Comparison of ENCODE assay signal across 12 mouse cellular contexts in the genomic region with DNA sequence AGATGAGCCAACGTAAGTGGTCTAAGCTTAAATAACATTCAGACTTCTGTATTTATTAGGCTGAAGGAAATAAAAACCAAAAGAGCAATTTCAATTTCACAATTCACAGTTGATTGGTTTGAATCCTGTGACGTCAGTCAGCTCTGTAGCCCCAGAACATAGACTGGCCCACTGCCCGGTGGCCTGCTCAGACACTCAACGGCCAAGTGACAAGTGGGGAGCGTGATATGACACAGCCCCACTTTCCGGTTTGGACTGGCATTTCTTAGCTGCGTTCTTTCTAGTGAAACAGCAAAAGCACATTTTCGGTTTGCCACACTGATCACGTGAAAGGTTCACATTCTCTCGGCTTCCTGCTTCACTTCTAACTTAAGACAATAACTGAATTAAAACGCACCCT. TPM values are rescaled to one million over a fixed set of nuclear protein-coding genes. Genes with fewer than 3 reads are reported as not detected.
DNase-seq lines count a peak whose midpoint lies in the region; ATAC-seq and TF ChIP-seq lines count a peak whose summit lies in the region.
"Had no signal": no experiment of that assay in that cellular context is flagged by ENCODE, and none has a peak within 500 bp of the region (broad histone marks: within the 10 kb centered on the region; RNA-seq: fewer than 3 reads in every experiment).

No protein-coding gene starts in this region.

- H3K9me3 ChIP-seq in heart, postnatal 0 days (replicated peaks; ENCODE audit: control insufficient read depth, low read length), result no peaks in the 10 kb centered on the region
- no peaks in the 10 kb centered on the region for H3K9me3 ChIP-seq in lung, embryonic 15.5 days
- H3K9me3 ChIP-seq in limb, embryonic 10.5 days (replicated peaks), result no peaks in the 10 kb centered on the region
- H3K9me3 ChIP-seq: forebrain, embryonic 12.5 days; hindbrain, embryonic 10.5 days; megakaryocyte, embryonic 14.5 days had no signal

- WGBS in heart, postnatal 0 days, result 27% methylated on average over 11 of the region's 11 CpGs
- WGBS in lung, embryonic 15.5 days, result 53% methylated on average over 11 of the region's 11 CpGs
- 92% methylated on average over 11 of the region's 11 CpGs for WGBS in limb, embryonic 10.5 days

- peak overlapping the region; percentile 12; the same call in 1 of the 2 replicates for H3K27ac ChIP-seq in embryonic fibroblast, embryonic 13.5 days (ENCODE audit: insufficient read depth, low read length)
- peak overlapping the region; percentile 76 for H3K27ac ChIP-seq in heart, postnatal 0 days (ENCODE audit: low read depth)
- 0 out of 2 replicates have a peak overlapping the region, but pooled peaks have one; percentile 36 for H3K27ac ChIP-seq in lung, embryonic 15.5 days
- H3K27ac ChIP-seq in limb, embryonic 10.5 days, result no peak overlapping the region
- H3K27ac ChIP-seq: forebrain, embryonic 12.5 days; hindbrain, embryonic 10.5 days; kidney, postnatal 0 days had no signal

- no peak for TF ChIP-seq EP300 in heart, postnatal 0 days (IDR thresholded peaks at IDR 0.05; ENCODE audit: low read depth)

- peak overlapping the region; percentile 8; the same call in 1 of the 2 replicates for H3K4me2 ChIP-seq in heart, postnatal 0 days (ENCODE audit: low read depth, low read length)
- H3K4me2 ChIP-seq in lung, embryonic 15.5 days, result no peak overlapping the region
- H3K4me2 ChIP-seq: forebrain, embryonic 12.5 days had no signal

- peaks cover 7% of the 10 kb centered on the region for H3K4me1 ChIP-seq in embryonic fibroblast, embryonic 13.5 days (ENCODE audit: control insufficient read depth, insufficient read depth, low read length)
- peaks cover 19% of the 10 kb centered on the region for H3K4me1 ChIP-seq in heart, postnatal 0 days (ENCODE audit: control insufficient read depth, insufficient read depth)
- no peaks in the 10 kb centered on the region for H3K4me1 ChIP-seq in lung, embryonic 15.5 days
- H3K4me1 ChIP-seq in limb, embryonic 10.5 days, result no peaks in the 10 kb centered on the region
- H3K4me1 ChIP-seq: forebrain, embryonic 12.5 days; hindbrain, embryonic 10.5 days; megakaryocyte, embryonic 14.5 days had no signal

- peak; percentile 26 for DNase-seq in gastrocnemius, postnatal 10 days
- DNase-seq in gastrocnemius, adult 18-20 months (ENCODE audit: low spot score), result no peak
- peak; percentile 86 for DNase-seq in heart, postnatal 0 days (ENCODE audit: low spot score)
- no peak for DNase-seq in limb, embryonic 10.5 days (ENCODE audit: low spot score)
- DNase-seq in thymus, postnatal 25 days, result no peak

- TF ChIP-seq POLR2A in embryonic fibroblast, embryonic 13.5 days (IDR thresholded peaks at IDR 0.05; ENCODE audit: low read depth, low read length), result no peak

- H3K4me3 ChIP-seq in embryonic fibroblast, embryonic 13.5 days (ENCODE audit: insufficient read depth, low read length), result no peak overlapping the region
- no peak overlapping the region; the same call in 1 of the 2 replicates for H3K4me3 ChIP-seq in heart, postnatal 0 days (ENCODE audit: low read depth, low read length)
- no peak overlapping the region for H3K4me3 ChIP-seq in lung, embryonic 15.5 days
- no peak overlapping the region for H3K4me3 ChIP-seq in limb, embryonic 10.5 days
- H3K4me3 ChIP-seq: forebrain, embryonic 12.5 days; hindbrain, embryonic 10.5 days; megakaryocyte, embryonic 14.5 days had no signal

- H3K9ac ChIP-seq in heart, postnatal 0 days (replicated peaks; ENCODE audit: low read depth, low read length), result no peak overlapping the region
- no peak overlapping the region for H3K9ac ChIP-seq in lung, embryonic 15.5 days
- H3K9ac ChIP-seq: forebrain, embryonic 12.5 days had no signal

- H3K27me3 ChIP-seq in heart, postnatal 0 days (ENCODE audit: control insufficient read depth, insufficient read depth, low read length), result no peaks in the 10 kb centered on the region
- no peaks in the 10 kb centered on the region for H3K27me3 ChIP-seq in lung, embryonic 15.5 days
- H3K27me3 ChIP-seq in limb, embryonic 10.5 days (ENCODE audit: low read depth, poor library complexity, severe bottlenecking), result no peaks in the 10 kb centered on the region
- H3K27me3 ChIP-seq: forebrain, embryonic 12.5 days; megakaryocyte, embryonic 14.5 days had no signal

- peak; percentile 93 for ATAC-seq in heart, postnatal 0 days (ENCODE audit: insufficient read depth, low read depth)
- peak; percentile 69; the same call in 1 of the 2 replicates for ATAC-seq in lung, embryonic 15.5 days (ENCODE audit: borderline replicate concordance, extremely low read depth, low FRiP score, low TSS enrichment)
- ATAC-seq in CD4-positive, CD25-positive, alpha-beta regulatory T cell, adult 4 months, result no peak

- no peak for TF ChIP-seq CTCF in embryonic fibroblast, embryonic 13.5 days (IDR thresholded peaks at IDR 0.05; ENCODE audit: borderline replicate concordance, insufficient read depth, low read length)
- TF ChIP-seq CTCF in heart, postnatal 0 days (IDR thresholded peaks at IDR 0.05; ENCODE audit: low read depth), result no peak

- no peaks in the 10 kb centered on the region for H3K36me3 ChIP-seq in heart, postnatal 0 days (replicated peaks; ENCODE audit: control insufficient read depth, insufficient read depth, low read length)
- H3K36me3 ChIP-seq in lung, embryonic 15.5 days, result no peaks in the 10 kb centered on the region
- H3K36me3 ChIP-seq in limb, embryonic 10.5 days, result no peaks in the 10 kb centered on the region

RNA-seq across cellular contexts. Expression of a gene that starts 30.9 kb away (rescaled TPM):
- 10 to 100 TPM; 11.2 to 13.2 TPM for total RNA-seq in gastrocnemius, postnatal 10 days (2021)
- 1 to 10 TPM; 7.4 to 7.8 TPM for total RNA-seq in gastrocnemius, adult 18-20 months (2021)
- polyA plus RNA-seq in embryonic fibroblast, embryonic 13.5 days (2011; ENCODE audit: insufficient read length, low read depth, missing spikeins), result 96.0 and 103 TPM in 2 replicates
- total RNA-seq in heart, postnatal 0 days (2014; rRNA removed; ENCODE audit: low replicate concordance), result 3.5 and 3.6 TPM in 2 replicates
- 1.7 and 1.9 TPM in 2 replicates for polyA plus RNA-seq in heart, postnatal 0 days (2015; fragmentation: Nextera tagmentation; extraction: Ambion mirVana)
- 3.2 and 3.5 TPM in 2 replicates for polyA plus RNA-seq in lung, embryonic 15.5 days (2015; fragmentation: Nextera tagmentation; extraction: Ambion mirVana)
- 1 to 10 TPM; 4.4 to 4.7 TPM for polyA plus RNA-seq in CD4-positive, CD25-positive, alpha-beta regulatory T cell, adult 4 months (2017; shearing (Covaris generic))
- 4.7 and 5.4 TPM in 2 replicates for polyA plus RNA-seq in limb, embryonic 10.5 days (2016; fragmentation: Nextera tagmentation; extraction: Ambion mirVana)

Comparison
In these comparisons a context has a peak if more than half of its experiments do, and no peak if none do; other contexts are left out.
1. DNase-seq: peak in gastrocnemius, postnatal 10 days (single experiment) and heart, postnatal 0 days (single experiment); none in gastrocnemius, adult 18-20 months (single experiment), limb, embryonic 10.5 days (single experiment) and thymus, postnatal 25 days (single experiment).
2. RNA of a gene that starts 30.9 kb away (polyA plus RNA-seq): 96.0 to 103 TPM in embryonic fibroblast, embryonic 13.5 days; 4.7 to 5.4 TPM in limb, embryonic 10.5 days, 4.4 to 4.7 TPM in CD4-positive, CD25-positive, alpha-beta regulatory T cell, adult 4 months, 3.2 to 3.5 TPM in lung, embryonic 15.5 days and 1.7 to 1.9 TPM in heart, postnatal 0 days; every median in the first group is over 10 times any median in the second.